Mouse (Mus musculus) layer of hippocampus, postnatal 10 days (tissue): ENCODE measurements around the gene Tstd1. TPM values are rescaled to one million over a fixed set of nuclear protein-coding genes. Genes with fewer than 3 reads are reported as not detected.

Experiments used
- DNase-seq, 2 experiments: peaks; one replicate each; pipeline ENCODE4 v3.0.0; 2021; ENCODE audit warnings: low spot score in 2 of 2
- total RNA-seq, 2 experiments: library from RNA; stranded (reverse); gene quantifications; 2 replicates each; pipeline ENCODE4 v1.2.3; 2021

The Tstd1 gene
- total RNA-seq, 2 experiments from 2014 or later = 2.1 to 3.5 TPM

DNA sequence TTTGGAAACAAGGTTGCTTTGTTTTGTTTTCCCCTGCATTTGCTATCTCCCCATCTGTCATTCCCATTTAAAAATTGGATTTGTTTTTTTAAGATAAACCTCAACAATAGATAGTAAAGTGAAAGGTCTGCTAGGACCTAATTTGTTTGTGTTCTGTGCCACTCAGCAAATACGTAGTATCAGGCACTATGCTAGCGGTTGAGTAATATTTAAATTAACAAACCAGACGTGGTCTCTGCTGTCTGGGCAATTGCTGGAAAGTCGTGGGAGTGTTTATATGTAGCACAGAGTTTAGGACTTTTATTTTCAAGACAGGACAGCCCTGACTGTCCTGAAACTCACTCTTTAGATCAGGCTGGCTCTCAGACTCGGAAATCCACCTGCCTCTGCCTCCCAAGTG is 33.9 kb downstream of the Tstd1 start:
- no peak for DNase-seq

DNA sequence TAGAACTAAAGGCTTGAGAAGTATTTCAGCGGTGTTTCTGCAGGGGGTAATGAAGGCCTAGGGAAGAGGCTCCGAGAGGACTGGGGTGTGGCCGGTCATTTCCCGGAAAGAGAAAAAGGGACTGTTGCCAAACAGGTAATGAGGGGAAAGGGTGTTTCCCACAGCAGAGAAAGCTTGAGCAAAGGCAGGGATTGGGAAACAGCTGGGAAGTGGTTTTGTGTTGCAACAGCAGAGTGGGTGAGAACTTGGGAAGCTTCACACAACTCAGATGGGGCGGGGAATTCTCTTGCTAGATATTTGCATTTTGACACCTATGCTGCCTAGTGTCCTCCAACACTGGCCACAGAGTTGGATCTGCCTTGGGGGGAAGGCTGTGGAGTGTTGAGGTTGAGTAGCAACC is 34.3 kb downstream of the Tstd1 start:
- DNase-seq = no peak

DNA sequence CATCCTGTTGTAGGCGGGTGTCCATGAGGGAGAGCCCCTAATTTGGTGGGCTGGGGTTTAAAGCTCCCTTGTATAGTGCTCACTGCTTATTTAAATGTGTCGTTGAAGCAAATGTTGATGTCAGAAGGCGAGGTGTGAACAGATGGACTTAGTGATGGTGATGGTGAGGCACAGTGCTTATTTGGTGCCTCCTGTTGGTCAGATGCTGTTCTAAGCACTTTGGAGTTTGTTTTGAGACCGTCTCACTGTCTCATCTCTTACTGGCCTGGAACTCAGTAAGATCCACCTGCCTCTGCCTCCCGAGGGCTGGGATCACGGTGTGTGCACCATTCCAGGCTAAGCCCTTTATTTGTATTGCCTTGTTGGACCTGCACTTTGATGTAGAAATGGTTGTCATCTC is 36.3 kb downstream of the Tstd1 start:
- no peak for DNase-seq

DNA sequence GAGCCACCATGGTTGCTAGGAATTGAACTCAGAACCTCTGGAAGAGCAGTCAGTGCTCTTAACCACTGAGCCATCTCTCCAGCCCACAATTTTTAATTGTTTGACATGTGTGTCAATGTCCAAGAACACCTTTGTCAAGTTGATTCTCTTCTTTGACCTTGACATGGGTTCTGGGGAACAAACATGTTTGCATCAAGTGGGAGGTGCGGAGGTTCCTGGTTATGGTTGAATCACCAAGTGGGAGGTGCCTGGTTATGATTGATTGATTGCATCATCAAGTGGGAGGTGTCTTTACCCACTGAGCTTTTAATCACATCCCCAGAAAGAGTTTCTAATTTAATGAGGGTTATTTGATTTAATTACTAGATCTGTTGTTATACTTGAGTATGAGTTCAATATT is 38.9 kb downstream of the Tstd1 start:
- no peak for DNase-seq

DNA sequence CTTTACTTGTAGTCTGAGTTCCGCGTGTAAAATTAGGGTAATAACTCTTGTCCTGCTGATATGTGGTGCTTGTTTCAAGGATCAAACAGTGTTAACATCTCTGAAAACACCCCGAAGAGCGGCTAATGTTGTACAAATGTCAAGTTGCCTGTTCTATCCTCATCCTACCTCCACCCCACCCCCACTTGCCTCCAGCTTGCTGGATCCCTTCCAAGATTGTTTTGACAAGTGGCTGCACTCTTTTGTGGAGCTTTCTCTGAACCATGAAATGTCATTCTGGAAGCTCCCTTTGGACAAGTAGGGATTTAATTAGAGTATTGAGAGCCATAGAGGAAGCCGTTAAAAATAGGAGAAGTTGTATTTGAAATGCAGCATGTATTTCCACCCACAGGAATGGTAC is 41.1 kb downstream of the Tstd1 start:
- DNase-seq = no peak

DNA sequence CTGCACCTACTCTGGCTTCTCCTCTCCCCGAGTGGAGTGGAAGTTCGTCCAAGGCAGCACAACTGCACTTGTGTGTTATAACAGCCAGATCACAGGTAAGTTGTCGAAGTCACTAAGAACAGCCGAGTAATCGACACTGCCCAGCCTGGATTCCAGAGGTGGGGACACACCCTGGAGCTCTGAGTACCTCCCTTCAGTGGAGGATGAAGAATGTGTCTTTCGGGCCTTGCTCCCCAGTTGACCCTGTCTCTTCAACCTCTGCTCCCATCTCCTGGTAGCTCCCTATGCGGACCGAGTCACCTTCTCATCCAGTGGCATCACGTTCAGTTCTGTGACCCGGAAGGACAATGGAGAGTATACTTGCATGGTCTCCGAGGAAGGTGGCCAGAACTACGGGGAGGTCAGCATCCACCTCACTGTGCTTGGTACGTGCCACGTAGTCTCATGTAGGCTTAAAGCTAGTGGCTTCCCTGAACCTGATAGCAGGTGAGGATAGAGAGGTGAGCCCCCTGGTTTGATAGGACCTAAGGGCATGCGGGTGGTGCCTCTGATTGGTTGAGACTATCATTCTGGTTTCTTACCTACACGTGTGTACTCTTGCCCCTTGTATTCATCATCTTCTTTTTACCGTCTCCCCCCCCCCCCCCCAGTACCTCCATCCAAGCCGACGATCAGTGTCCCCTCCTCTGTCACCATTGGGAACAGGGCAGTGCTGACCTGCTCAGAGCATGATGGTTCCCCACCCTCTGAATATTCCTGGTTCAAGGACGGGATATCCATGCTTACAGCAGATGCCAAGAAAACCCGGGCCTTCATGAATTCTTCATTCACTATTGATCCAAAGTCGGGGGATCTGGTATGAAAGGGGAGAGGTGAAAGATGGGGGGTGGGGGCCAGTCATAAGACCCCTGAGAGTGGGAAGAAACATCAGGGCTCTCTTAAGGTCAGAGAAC is 42.2 kb downstream of the Tstd1 start:
- no peak for DNase-seq

DNA sequence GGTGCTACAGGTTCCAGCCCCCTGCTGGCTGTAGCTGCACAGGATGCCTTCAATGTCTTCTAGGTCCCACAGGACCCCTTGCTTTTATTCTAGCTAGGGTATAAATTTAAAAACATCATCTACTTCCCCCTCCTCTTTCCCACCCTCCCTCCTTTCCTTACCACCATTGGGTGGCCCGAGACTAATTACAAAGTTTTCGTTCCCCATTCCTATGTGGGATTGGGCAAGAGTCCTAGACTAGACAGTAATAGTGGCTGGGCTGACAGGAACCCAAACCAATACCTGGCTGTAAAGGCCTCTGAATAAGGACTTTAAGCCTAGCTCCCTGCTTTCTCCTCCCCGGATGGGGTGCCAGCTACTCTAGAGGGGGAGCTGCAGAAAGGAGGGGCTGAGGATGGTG is 44.5 kb downstream of the Tstd1 start:
- no peak for DNase-seq

DNA sequence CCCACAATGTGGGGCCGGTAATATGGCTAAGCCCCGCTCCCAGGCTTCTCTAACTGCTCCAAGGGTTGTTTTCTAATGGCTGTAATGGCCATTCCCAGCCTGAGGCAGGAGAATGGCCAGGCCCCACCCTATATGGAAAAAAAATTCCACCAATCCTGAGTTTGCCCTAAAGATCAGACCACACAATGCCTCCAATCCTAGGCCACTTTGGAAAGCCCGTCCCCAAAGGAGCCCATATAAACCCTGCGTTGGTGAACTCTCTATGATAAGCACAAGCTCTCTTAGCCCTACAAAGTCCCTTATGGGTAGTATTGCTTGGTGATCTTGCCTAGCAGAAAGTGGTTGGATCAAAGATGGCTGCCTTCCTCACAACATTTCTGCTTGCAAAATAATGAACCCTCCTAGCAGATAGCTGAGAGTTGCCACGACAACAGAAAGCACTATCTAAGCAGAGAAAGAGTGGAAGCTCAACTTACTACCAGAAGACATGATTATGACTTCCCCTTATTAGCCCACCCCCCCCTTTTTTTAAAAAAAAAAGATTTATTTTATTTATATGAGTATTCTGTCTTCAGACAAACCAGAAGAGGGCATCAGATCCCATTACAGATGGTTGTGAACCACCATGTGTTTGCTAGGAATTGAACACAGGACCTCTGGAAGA is 47.2 kb downstream of the Tstd1 start:
- DNase-seq = no peak

DNA sequence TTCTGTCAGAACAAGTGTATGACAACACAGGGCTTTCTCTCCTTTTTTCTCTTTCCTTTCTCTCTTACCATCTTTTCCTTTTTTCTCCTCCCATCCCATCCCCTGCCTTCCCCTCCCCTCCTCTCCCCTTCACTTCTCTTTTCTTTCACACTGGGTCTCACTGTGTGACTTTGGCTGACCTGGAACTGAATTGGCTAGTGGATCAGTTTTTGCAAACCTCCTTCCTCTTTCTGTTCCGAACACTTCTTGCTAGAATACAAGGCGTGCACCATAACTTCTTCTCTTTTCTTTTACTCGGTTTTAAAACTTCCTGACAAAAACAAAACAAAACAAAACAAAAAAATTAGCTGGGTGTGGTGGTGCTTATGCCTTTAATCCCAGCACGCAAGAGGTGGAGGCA is 47.9 kb downstream of the Tstd1 start:
- no peak for DNase-seq

DNA sequence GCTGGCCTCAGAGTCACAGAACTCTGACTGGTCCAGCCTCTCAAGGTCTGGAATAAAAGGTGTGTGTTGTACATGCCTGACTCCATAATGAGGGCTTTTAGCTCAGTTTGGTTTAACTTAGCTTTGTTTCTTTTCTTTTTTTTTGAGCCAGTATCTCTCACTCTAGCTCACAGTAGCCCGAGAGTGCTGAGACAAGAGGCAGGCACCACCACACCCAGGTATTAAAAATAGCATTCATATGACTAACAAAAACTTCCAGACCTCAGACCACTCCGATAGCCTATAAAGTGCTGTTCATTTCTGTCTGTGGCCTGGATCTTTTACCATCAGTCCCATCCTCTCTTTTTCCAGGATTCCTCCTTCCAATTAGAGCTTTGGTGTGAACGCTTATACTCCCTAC is 51.0 kb downstream of the Tstd1 start:
- DNase-seq = no peak

Other genes with a start within 250 kb of the Tstd1 start
- gene Pcp4l1, start 222.6 kb upstream of the Tstd1 start, total RNA-seq = 10 to 100 TPM; 16.9 to 18.0 TPM
- gene Nr1i3, start 204.9 kb upstream of the Tstd1 start, total RNA-seq = not detected
- gene Tomm40l, start 196.4 kb upstream of the Tstd1 start, total RNA-seq = 10 to 100 TPM; 65.5 to 66.3 TPM
- 1 to 10 TPM; 2.1 to 4.6 TPM for gene Apoa2, start 193.8 kb upstream of the Tstd1 start, total RNA-seq
- gene Fcer1g, start 184.5 kb upstream of the Tstd1 start, total RNA-seq = 10 to 100 TPM; 15.2 to 16.7 TPM
- gene Adamts4, start 168.5 kb upstream of the Tstd1 start, total RNA-seq = 1 to 10 TPM; 5.6 to 7.1 TPM
- 100 to 1,000 TPM; 235 to 249 TPM for gene Ndufs2, start 167.5 kb upstream of the Tstd1 start, total RNA-seq
- 10 to 100 TPM; 65.4 to 67.1 TPM for gene B4galt3, start 148.5 kb upstream of the Tstd1 start, total RNA-seq
- gene Ppox, start 137.7 kb upstream of the Tstd1 start, total RNA-seq = 10 to 100 TPM; 28.8 to 30.0 TPM
- 10 to 100 TPM; 49.0 to 57.3 TPM for gene Usp21, start 130.9 kb upstream of the Tstd1 start, total RNA-seq
- gene Ufc1, start 123.8 kb upstream of the Tstd1 start, total RNA-seq = 100 to 1,000 TPM; 102 to 114 TPM
- gene Dedd, start 89.7 kb upstream of the Tstd1 start, total RNA-seq = 10 to 100 TPM; 30.9 to 33.7 TPM
- gene Nit1, start 73.2 kb upstream of the Tstd1 start, total RNA-seq = 10 to 100 TPM; 37.7 to 42.8 TPM
- gene Pfdn2, start 73.2 kb upstream of the Tstd1 start, total RNA-seq = 100 to 1,000 TPM; 135 to 165 TPM
- gene Klhdc9, start 58.1 kb upstream of the Tstd1 start, total RNA-seq = 1 to 10 TPM; 6.3 to 8.6 TPM
- gene Nectin4, start 48.8 kb upstream of the Tstd1 start, total RNA-seq = 1 to 10 TPM; 1.8 to 1.9 TPM
- gene Arhgap30, start 29.9 kb upstream of the Tstd1 start, total RNA-seq = 1 to 10 TPM; 1.9 to 2.1 TPM
- 100 to 1,000 TPM; 114 to 121 TPM for gene Usf1, start 7.6 kb upstream of the Tstd1 start, total RNA-seq
- 1 to 10 TPM; 5.5 to 7.8 TPM for gene F11r, start 18.7 kb downstream of the Tstd1 start, total RNA-seq
- gene Alyref2, start 84.6 kb downstream of the Tstd1 start, total RNA-seq = 1 to 10 TPM; 8.5 to 9.0 TPM
- gene Itln1, start 116.4 kb downstream of the Tstd1 start, total RNA-seq = not detected
- gene Cd244a, start 140.3 kb downstream of the Tstd1 start, total RNA-seq = not detected
- gene Ly9, start 188.5 kb downstream of the Tstd1 start, total RNA-seq = under 1 TPM in 1 of 2 experiments, not detected in 1; 0.30 TPM
- not detected for gene Slamf7, start 234.2 kb downstream of the Tstd1 start, total RNA-seq